Mouse (Mus musculus): ENCODE measurements around the gene Mapk8ip1. TPM values are rescaled to one million over a fixed set of nuclear protein-coding genes. Genes with fewer than 3 reads are reported as not detected.

Mapk8ip1 gene
- total RNA-seq, 2 experiments from 2014 or later = 414 to 421 TPM

- DNase-seq (ENCODE audit: extremely low spot score in 1 of 2, low spot score in 2 of 2) = no peak
- intact Hi-C loops (cut with DNase I) = no loop called here
Measured at GRCm38 (mm10) chr2:92380495-92381050, 20.5 kb downstream of the Mapk8ip1 start.

GRCm38 (mm10) chr2:92379783-92380494 is 21.1 kb downstream of the Mapk8ip1 start:
- DNase-seq (ENCODE audit: extremely low spot score in 1 of 2, low spot score in 2 of 2) = no peak
- intact Hi-C loops (cut with DNase I) = no loop called here

- intact Hi-C loops (cut with DNase I) = no loop called here
- no peak for DNase-seq (ENCODE audit: extremely low spot score in 1 of 2, low spot score in 2 of 2)
Measured at GRCm38 (mm10) chr2:92377320-92377719, 23.7 kb downstream of the Mapk8ip1 start.

GRCm38 (mm10) chr2:92376300-92376699 is 24.8 kb downstream of the Mapk8ip1 start:
- intact Hi-C loops (cut with DNase I) = no loop called here
- no peak for DNase-seq (ENCODE audit: extremely low spot score in 1 of 2, low spot score in 2 of 2)

GRCm38 (mm10) chr2:92375788-92376187 is 25.3 kb downstream of the Mapk8ip1 start:
- DNase-seq (ENCODE audit: extremely low spot score in 1 of 2, low spot score in 2 of 2) = no peak
- intact Hi-C loops (cut with DNase I) = no loop called here

- peak; percentile 97 for DNase-seq (ENCODE audit: extremely low spot score in 1 of 2, low spot score in 2 of 2)
- intact Hi-C loops (cut with DNase I) = no loop called here
Measured at GRCm38 (mm10) chr2:92375099-92375623, 25.9 kb downstream of the Mapk8ip1 start.

- intact Hi-C loops (cut with DNase I) = no loop called here
- peak in 1 of 2 experiments; percentile 58 for DNase-seq (ENCODE audit: extremely low spot score in 1 of 2, low spot score in 2 of 2)
Measured at GRCm38 (mm10) chr2:92374514-92374913, 26.5 kb downstream of the Mapk8ip1 start, which contains the start of the genes Pex16 and Large2. Pex16 (plus strand) TSS chr2:92374676. Large2 (minus strand) TSS chr2:92374869.

GRCm38 (mm10) chr2:92373437-92373813 is 27.6 kb downstream of the Mapk8ip1 start:
- intact Hi-C loops (cut with DNase I) = no loop called here
- DNase-seq (ENCODE audit: extremely low spot score in 1 of 2, low spot score in 2 of 2) = no peak

- intact Hi-C loops (cut with DNase I) = no loop called here
Measured at GRCm38 (mm10) chr2:92372767-92373436, 28.2 kb downstream of the Mapk8ip1 start.

GRCm38 (mm10) chr2:92371971-92372690 is 28.9 kb downstream of the Mapk8ip1 start:
- peak in 1 of 2 experiments; percentile 13 for DNase-seq (ENCODE audit: extremely low spot score in 1 of 2, low spot score in 2 of 2)
- intact Hi-C loops (cut with DNase I) = no loop called here

More at GRCm38 (mm10) chr2:92372767-92373436, 28.2 kb downstream of the Mapk8ip1 start:
- no peak for DNase-seq (ENCODE audit: extremely low spot score in 1 of 2, low spot score in 2 of 2)

GRCm38 (mm10) chr2:92370821-92371805 is 29.9 kb downstream of the Mapk8ip1 start:
- peak in 1 of 2 experiments; percentile 62 for DNase-seq (ENCODE audit: extremely low spot score in 1 of 2, low spot score in 2 of 2)
- intact Hi-C loops (cut with DNase I) = no loop called here

GRCm38 (mm10) chr2:92370375-92370774 is 30.7 kb downstream of the Mapk8ip1 start:
- DNase-seq (ENCODE audit: extremely low spot score in 1 of 2, low spot score in 2 of 2) = no peak
- intact Hi-C loops (cut with DNase I) = no loop called here

- intact Hi-C loops (cut with DNase I) = no loop called here
- no peak for DNase-seq (ENCODE audit: extremely low spot score in 1 of 2, low spot score in 2 of 2)
Measured at GRCm38 (mm10) chr2:92367383-92368029, 33.6 kb downstream of the Mapk8ip1 start.

GRCm38 (mm10) chr2:92365568-92365967 is 35.5 kb downstream of the Mapk8ip1 start:
- peak in 1 of 2 experiments; percentile 24 for DNase-seq (ENCODE audit: extremely low spot score in 1 of 2, low spot score in 2 of 2)
- intact Hi-C loops (cut with DNase I) = no loop called here

- DNase-seq (ENCODE audit: extremely low spot score in 1 of 2, low spot score in 2 of 2) = peak in 1 of 2 experiments; percentile 15
- intact Hi-C loops (cut with DNase I) = no loop called here
Measured at GRCm38 (mm10) chr2:92364086-92364485, 37.0 kb downstream of the Mapk8ip1 start.

GRCm38 (mm10) chr2:92362571-92363228 is 38.4 kb downstream of the Mapk8ip1 start:
- intact Hi-C loops (cut with DNase I) = no loop called here
- DNase-seq (ENCODE audit: extremely low spot score in 1 of 2, low spot score in 2 of 2) = no peak

GRCm38 (mm10) chr2:92361795-92362194 is 39.3 kb downstream of the Mapk8ip1 start:
- intact Hi-C loops (cut with DNase I) = no loop called here
- DNase-seq (ENCODE audit: extremely low spot score in 1 of 2, low spot score in 2 of 2) = no peak
